Mouse (Mus musculus) olfactory bulb, adult 2 months (tissue): Measurements from ENCODE around the gene Rbm28.

Experiments used
- CTCF ChIP-seq: fragments of 200-500 bp; IDR thresholded peaks from 2 replicates; pipeline ENCODE4 v1.5.1; 2012; ENCODE audit warnings: low read depth, mild to moderate bottlenecking, low read length, moderate library complexity; ENCODE audit not compliant: insufficient read depth
- POLR2A ChIP-seq: fragments of 200-500 bp; IDR thresholded peaks from 2 replicates; pipeline ENCODE4 v1.6.1; 2012; ENCODE audit warnings: mild to moderate bottlenecking, low read depth, low read length, moderate library complexity; ENCODE audit not compliant: insufficient read depth

DNA sequence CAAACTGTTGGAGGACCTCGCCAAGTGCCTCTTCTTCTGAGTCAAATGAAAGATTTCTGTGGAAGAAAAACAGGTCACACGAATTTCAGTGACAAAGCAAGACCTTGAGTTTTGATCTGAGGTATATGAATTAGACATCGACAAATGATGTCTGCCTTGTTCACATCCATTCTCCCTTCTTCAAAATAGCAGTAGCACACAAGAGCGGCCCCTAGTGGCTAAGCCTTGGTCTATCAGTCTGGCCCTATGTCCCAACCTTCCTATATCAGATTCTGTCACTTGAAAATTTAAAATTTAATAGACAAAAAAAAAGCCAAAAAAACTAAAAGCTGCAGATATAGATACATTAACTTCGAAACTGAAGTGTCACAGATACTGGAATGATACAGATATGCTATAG is 21.2 kb downstream of the Rbm28 start:
- TF ChIP-seq POLR2A (no peak), CTCF (no peak)
